Mouse (Mus musculus) central nervous system, embryonic 14 days (tissue): ENCODE measurements around the gene Pm20d2. TPM values are rescaled to one million over a fixed set of nuclear protein-coding genes. Genes with fewer than 3 reads are reported as not detected.

Source experiments
- polyA plus RNA-seq: library from polyadenylated mRNA; depleted of rRNA; stranded (reverse); fragments of >200 nt; gene quantifications from 2 replicates; pipeline ENCODE4 v1.2.3, GENCODE M21; 2012; rRNA removed

Pm20d2 gene
- polyA plus RNA-seq: 3.5 and 4.1 TPM in 2 replicates

DNA sequence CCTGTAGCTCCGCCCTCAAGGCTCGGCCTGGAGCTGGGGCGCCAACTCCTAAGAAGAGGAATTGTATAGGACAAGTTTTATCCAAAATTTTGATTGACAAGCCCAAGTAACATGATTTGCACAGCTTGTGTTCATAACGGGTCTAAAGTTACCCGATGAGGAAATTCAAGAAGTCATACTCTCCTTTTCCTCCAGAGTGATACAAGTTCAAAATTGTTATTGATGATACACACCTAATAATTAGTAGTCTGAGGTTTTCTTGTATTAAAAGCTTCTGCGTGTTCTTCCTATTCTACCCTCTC is at the start of gene Pm20d2:
Gene Pm20d2, minus strand, starts transcription at position 3 of the 302 bp plus-strand sequence.

DNA sequence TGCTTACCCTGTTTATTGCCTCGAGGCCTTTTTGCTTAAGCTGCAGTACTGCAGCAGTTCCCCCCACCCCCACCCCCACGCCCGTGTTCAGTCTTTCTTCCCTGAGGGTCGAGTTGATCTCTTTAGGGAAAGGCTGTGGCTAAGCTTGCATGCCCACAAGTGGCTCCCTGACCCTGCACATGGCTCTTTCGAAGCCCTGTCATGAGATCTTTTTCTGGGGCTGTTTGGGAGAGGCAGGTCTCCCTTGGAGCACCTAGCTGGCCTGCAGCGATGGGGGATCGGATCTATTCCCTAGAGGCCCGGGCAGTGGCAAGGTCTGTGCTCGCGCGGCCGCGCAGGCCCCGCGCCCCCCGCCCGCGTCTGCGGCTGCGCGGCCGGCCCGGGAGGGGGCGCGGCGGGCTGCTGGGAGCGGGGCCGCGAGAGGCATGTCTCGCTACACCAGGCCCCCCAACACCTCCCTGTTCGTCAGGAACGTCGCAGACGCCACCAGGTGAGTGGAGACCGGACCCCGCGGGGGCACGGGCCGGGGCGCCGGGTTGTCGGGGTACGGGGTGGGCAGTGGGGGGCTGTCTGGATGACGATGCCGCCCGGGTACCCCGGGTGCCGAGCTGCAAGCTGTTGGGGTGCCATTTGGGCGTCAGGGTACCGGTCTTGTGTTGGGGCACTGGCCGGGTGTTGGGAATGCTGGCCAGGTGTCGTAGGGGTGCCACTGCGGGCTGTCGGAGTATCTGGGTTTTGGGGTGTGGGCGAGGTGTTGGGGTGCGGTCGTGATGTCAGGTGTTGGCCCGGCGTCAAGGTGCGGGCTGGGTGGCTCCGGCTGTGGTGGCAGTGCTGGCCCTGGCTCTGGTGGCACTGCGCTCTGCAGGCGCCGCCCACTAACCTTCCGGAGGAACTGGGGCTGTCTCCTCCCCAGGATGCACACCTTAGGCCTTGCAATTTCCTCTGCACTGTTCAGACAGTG is 19.6 kb upstream of the Pm20d2 start, which contains the start of gene Srsf12:
Gene Srsf12, plus strand, starts transcription at position 111 of the 961 bp plus-strand sequence.

DNA sequence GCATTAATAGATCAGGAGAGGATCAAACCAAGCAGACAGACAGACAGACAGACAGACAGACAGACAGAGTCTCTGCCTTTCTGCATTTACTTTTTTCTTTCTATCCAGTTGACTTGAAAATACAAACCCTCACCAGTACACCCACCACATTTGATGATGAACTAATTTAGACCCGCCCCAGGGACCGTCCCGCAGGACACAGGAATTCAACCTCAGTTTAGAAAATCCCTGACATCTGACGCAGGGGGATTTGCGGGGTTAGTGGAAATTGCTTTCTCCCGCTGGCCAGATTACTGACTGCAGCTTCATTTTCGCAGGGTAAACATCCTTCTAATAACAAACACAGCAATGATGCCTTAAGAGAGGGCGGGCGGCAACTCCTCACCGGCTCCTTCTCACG is 57.3 kb downstream of the Pm20d2 start, which contains the start of gene Gabrr1:
Gene Gabrr1, plus strand, starts transcription at position 301 of the 400 bp plus-strand sequence.

Other genes starting within 250 kb of the Pm20d2 start
- 14.4 and 17.3 TPM in 2 replicates for gene Ankrd6, start 238.9 kb downstream of the Pm20d2 start, polyA plus RNA-seq
- 19.9 and 21.2 TPM in 2 replicates for gene Rragd, start 206.7 kb downstream of the Pm20d2 start, polyA plus RNA-seq
- 37.0 TPM in 2 replicates for gene Ube2j1, start 158.3 kb downstream of the Pm20d2 start, polyA plus RNA-seq
- gene Gabrr2, start 126.7 kb downstream of the Pm20d2 start, polyA plus RNA-seq: 0.60 and 0.79 TPM in 2 replicates
- gene Gabrr1, start 57.2 kb downstream of the Pm20d2 start, polyA plus RNA-seq: 0.20 and 0.41 TPM in 2 replicates
- 22.9 and 25.5 TPM in 2 replicates for gene Srsf12, start 19.3 kb upstream of the Pm20d2 start, polyA plus RNA-seq
- gene Pnrc1, start 100.4 kb upstream of the Pm20d2 start, polyA plus RNA-seq: 55.2 and 61.6 TPM in 2 replicates
- gene Rngtt, start 120.6 kb upstream of the Pm20d2 start, polyA plus RNA-seq: 11.9 and 12.2 TPM in 2 replicates